In genomic region chr16:4265351-4265750, GRCm38 (mm10) we compare ENCODE assay signal across 31 mouse cellular contexts. TPM values are rescaled to one million over a fixed set of nuclear protein-coding genes. Genes with fewer than 3 reads are reported as not detected.
DNase-seq lines count a peak whose midpoint lies in the region; ATAC-seq lines count a peak whose summit lies in the region.
"Had no signal": no experiment of that assay in that cellular context is flagged by ENCODE, and none has a peak within 500 bp of the region (broad histone marks: within the 10 kb centered on the region; RNA-seq: fewer than 3 reads in every experiment).

No protein-coding gene starts in this region.

- no peak overlapping the region for H3K4me3 ChIP-seq in intestine, embryonic 15.5 days (replicated peaks)
- H3K4me3 ChIP-seq: embryonic facial prominence, embryonic 10.5 days; embryonic facial prominence, embryonic 13.5 days; erythroblast, embryonic 14.5 days; forebrain, embryonic 13.5 days; heart, adult 2 months; heart, embryonic 12.5 days; heart, embryonic 15.5 days; hindbrain, embryonic 10.5 days; hindbrain, embryonic 13.5 days had no signal

- H3K4me2 ChIP-seq in intestine, embryonic 15.5 days (replicated peaks) = no peak overlapping the region
- H3K4me2 ChIP-seq: embryonic facial prominence, embryonic 13.5 days; forebrain, embryonic 13.5 days; heart, embryonic 12.5 days; heart, embryonic 15.5 days; hindbrain, embryonic 13.5 days had no signal

- H3K27ac ChIP-seq in intestine, embryonic 15.5 days = no peak overlapping the region
- H3K27ac ChIP-seq: embryonic facial prominence, embryonic 10.5 days; embryonic facial prominence, embryonic 13.5 days; forebrain, embryonic 13.5 days; heart, adult 2 months; heart, embryonic 15.5 days; hindbrain, embryonic 10.5 days; hindbrain, embryonic 13.5 days had no signal

- H3K27me3 ChIP-seq in intestine, embryonic 15.5 days (replicated peaks) = no peaks in the 10 kb centered on the region
- H3K27me3 ChIP-seq: heart, embryonic 12.5 days; heart, embryonic 15.5 days had no signal

- no peaks in the 10 kb centered on the region for H3K9me3 ChIP-seq in intestine, embryonic 15.5 days
- H3K9me3 ChIP-seq: embryonic facial prominence, embryonic 10.5 days; embryonic facial prominence, embryonic 13.5 days; forebrain, embryonic 13.5 days; heart, embryonic 12.5 days; heart, embryonic 15.5 days; hindbrain, embryonic 10.5 days; hindbrain, embryonic 13.5 days had no signal

- no peaks in the 10 kb centered on the region for H3K36me3 ChIP-seq in intestine, embryonic 15.5 days
- H3K36me3 ChIP-seq: embryonic facial prominence, embryonic 10.5 days; embryonic facial prominence, embryonic 13.5 days; heart, embryonic 12.5 days; heart, embryonic 15.5 days; hindbrain, embryonic 10.5 days; hindbrain, embryonic 13.5 days had no signal

- 0 out of 2 replicates have a peak, but pooled peaks cover 9% of the 10 kb centered on the region for H3K4me1 ChIP-seq in intestine, embryonic 15.5 days (replicated peaks)

- WGBS in intestine, embryonic 15.5 days = 46% methylated on average over 5 of the region's 5 CpGs

- ATAC-seq in intestine, embryonic 15.5 days = no peak
- ATAC-seq: activated CD4-positive, CD25-positive, alpha-beta regulatory T cell, adult 4 months; forebrain, embryonic 13.5 days; forebrain, embryonic 16.5 days; hindbrain, embryonic 16.5 days; intestine, embryonic 16.5 days had no signal

- no peak overlapping the region for H3K9ac ChIP-seq in intestine, embryonic 15.5 days
- H3K9ac ChIP-seq: embryonic facial prominence, embryonic 13.5 days; forebrain, embryonic 13.5 days; heart, embryonic 12.5 days; heart, embryonic 15.5 days; hindbrain, embryonic 13.5 days had no signal

- intact Hi-C loops in left cerebral cortex, postnatal 10 days (cut with DNase I) = no loop called here

- DNase-seq in adrenal gland, adult (ENCODE audit: inconsistent age in 2 of 2, low spot score in 1 of 2) = peak; percentile 77 to 88
- no peak for DNase-seq in adrenal gland, postnatal 4 days (ENCODE audit: low spot score in 2 of 2)
- peak; percentile 21 for DNase-seq in 3T3-L1 (ENCODE audit: low read depth, low spot score)
- DNase-seq in adrenal gland, adult 8-10 months = peak; percentile 69
- DNase-seq in adrenal gland, postnatal 25 days = peak; percentile 54
- no peak for DNase-seq in cerebellum, adult 9-10 months
- no peak for DNase-seq in left cerebral cortex, postnatal 10 days (ENCODE audit: extremely low spot score in 1 of 2, low spot score in 2 of 2)
- DNase-seq: cerebellum, adult 11 months; cerebellum, adult 2 months; cerebellum, postnatal 10 days; cerebellum, postnatal 36 days; embryo, embryonic 11 days; gastrocnemius, postnatal 10 days; gastrocnemius, postnatal 36 days; heart, adult 2 months; heart, postnatal 10 days; heart, postnatal 36 days; kidney, adult 18-20 months had no signal

RNA-seq across cellular contexts. Expression of gene Crebbp, which starts 51.6 kb away (rescaled TPM):
- 10 to 100 TPM; 69.6 to 80.3 TPM for total RNA-seq in adrenal gland, postnatal 4 days (2021)
- total RNA-seq in adrenal gland, adult 8-10 months (2022) = 10 to 100 TPM; 47.8 to 76.1 (median 57.0) TPM
- 66.2 and 71.0 TPM in 2 replicates for total RNA-seq in adrenal gland, postnatal 25 days (2021)
- polyA plus RNA-seq in intestine, embryonic 15.5 days (2015; fragmentation: Nextera tagmentation; extraction: Ambion mirVana) = 25.3 and 25.6 TPM in 2 replicates
- 10 to 100 TPM; 79.1 to 80.5 TPM for total RNA-seq in left cerebral cortex, postnatal 10 days (2021)

Comparison
In these comparisons a context has a peak if more than half of its experiments do, and no peak if none do; other contexts are left out.
1. DNase-seq: peak in adrenal gland, adult (2 of 2), 3T3-L1 (single experiment), adrenal gland, adult 8-10 months (single experiment) and adrenal gland, postnatal 25 days (single experiment); none in adrenal gland, postnatal 4 days (0 of 2), cerebellum, adult 9-10 months (single experiment) and left cerebral cortex, postnatal 10 days (0 of 2).